Mouse (Mus musculus): ENCODE measurements around the gene Nabp2.
A peak's percentile ranks its signal among the peaks of the same experiment; 100 is the strongest.

The Nabp2 gene

GRCm38 (mm10) chr10:128388941-128389340 lies 22.4 kb downstream of the Nabp2 start:
- no peak for DNase-seq (ENCODE audit: low read depth, low spot score)

DNA sequence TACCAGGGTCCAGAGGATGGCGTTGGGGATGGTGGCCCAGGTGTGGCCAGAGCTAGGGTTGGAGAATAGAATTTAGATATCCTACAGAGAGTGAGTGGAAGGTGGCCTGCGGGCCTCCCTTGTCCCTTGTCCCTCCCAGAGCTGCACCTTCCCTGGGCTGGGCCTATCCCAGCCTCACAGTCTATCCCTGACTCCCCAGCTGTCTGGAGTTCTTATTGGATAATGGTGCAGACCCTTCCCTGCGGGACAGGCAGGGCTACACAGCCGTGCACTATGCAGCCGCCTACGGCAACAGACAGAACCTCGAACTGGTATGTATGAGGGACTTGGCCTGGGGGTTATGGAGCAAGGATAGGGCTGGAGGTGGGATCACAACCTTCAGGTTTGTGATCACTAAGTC lies 25.4 kb downstream of the Nabp2 start:
- DNase-seq (ENCODE audit: low read depth, low spot score): no peak

GRCm38 (mm10) chr10:128382482-128382881 lies 28.8 kb downstream of the Nabp2 start:
- no peak for DNase-seq (ENCODE audit: low read depth, low spot score)

DNA sequence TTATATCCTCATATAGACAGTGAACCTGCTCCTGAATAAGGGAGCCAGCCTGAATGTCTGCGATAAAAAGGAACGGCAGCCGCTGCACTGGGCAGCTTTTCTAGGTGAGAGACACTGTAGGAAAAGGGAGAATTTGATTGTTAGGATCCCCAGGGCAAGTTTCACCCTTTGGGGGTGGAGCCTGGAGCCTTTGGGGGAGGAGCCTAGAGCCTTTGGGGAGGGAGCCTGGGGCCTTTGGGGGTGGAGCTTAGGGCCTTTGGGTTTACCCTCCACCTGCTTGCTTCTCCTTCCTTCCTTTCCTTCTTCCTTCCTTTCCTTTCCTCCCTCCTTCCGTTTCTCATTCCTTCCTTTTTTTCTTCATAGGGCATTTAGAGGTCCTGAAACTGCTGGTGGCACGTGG lies 30.7 kb downstream of the Nabp2 start:
- DNase-seq (ENCODE audit: low read depth, low spot score): no peak

DNA sequence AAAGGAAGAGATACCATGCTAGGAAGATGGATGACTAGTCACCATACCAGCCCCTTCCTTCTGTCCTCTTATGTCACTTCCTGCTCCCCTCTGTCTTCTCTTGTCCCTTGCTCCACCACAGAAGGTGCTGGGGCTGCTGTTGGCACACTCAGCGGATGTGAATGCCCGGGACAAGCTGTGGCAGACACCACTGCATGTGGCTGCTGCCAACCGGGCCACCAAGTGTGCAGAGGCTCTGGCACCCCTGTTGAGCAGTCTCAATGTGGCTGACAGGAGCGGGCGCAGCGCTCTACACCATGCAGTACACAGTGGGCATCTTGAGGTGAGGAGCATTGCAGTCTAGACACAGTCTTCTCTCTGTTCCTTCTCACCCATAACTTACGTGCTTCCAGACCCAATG lies 32.0 kb downstream of the Nabp2 start:
- DNase-seq (ENCODE audit: low read depth, low spot score): no peak

GRCm38 (mm10) chr10:128378462-128378861 lies 32.8 kb downstream of the Nabp2 start:
- DNase-seq (ENCODE audit: low read depth, low spot score): no peak

- DNase-seq (ENCODE audit: low read depth, low spot score): no peak
Observed at GRCm38 (mm10) chr10:128377940-128378448, 33.3 kb downstream of the Nabp2 start.

GRCm38 (mm10) chr10:128377222-128377939 lies 33.9 kb downstream of the Nabp2 start:
- DNase-seq (ENCODE audit: low read depth, low spot score): no peak

- no peak for DNase-seq (ENCODE audit: low read depth, low spot score)
Observed at GRCm38 (mm10) chr10:128376455-128377211, 34.7 kb downstream of the Nabp2 start, which contains the start of gene Ankrd52. Gene Ankrd52 (plus strand): TSS chr10:128377115.

GRCm38 (mm10) chr10:128376099-128376454 lies 35.2 kb downstream of the Nabp2 start:
- DNase-seq (ENCODE audit: low read depth, low spot score): no peak

DNA sequence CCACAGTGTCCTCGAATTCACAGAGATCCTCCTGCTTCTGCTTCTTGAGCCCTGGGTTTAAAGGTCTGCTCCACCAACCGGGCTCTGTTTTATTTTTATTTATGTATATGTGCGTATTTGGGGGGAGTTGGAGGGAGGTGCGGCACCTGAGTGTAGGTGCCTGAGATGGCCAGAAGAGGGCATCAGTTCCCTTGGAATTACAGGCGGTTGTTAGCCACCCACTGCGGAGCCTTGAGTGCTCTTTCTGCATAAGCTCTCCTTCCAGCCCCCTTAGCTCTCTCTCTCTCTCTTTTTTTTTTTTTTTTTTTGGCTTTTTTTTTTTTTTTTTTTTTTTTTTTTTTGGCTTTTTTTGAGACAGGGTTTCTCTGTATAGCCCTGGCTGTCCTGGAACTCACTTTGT lies 36.9 kb downstream of the Nabp2 start:
- DNase-seq (ENCODE audit: low read depth, low spot score): no peak

GRCm38 (mm10) chr10:128372989-128373748 lies 38.1 kb downstream of the Nabp2 start:
- DNase-seq (ENCODE audit: low read depth, low spot score): no peak

GRCm38 (mm10) chr10:128372142-128372541 lies 39.1 kb downstream of the Nabp2 start:
- DNase-seq (ENCODE audit: low read depth, low spot score): no peak

GRCm38 (mm10) chr10:128370601-128371000 lies 40.7 kb downstream of the Nabp2 start:
- no peak for DNase-seq (ENCODE audit: low read depth, low spot score)

- no peak for DNase-seq (ENCODE audit: low read depth, low spot score)
Observed at GRCm38 (mm10) chr10:128370021-128370420, 41.3 kb downstream of the Nabp2 start.

DNA sequence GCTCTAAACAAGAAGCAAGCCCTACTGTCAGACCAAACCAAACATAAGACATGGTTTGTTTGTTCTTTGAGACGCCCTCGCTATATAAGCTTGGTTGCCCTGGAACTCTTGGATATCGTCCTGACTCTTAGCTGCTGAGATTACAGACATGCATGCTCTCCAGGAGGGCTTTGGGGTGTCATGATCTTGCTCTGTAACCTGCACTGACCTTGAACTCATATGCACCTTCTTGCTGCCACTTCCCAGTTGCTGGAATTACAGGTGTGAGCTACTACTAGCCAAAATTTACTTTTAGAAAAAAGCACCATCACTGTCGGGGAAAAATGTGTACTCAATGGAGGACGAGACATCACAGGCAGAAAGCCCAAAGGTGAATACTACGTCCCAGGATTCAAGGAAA lies 41.7 kb downstream of the Nabp2 start:
- no peak for DNase-seq (ENCODE audit: low read depth, low spot score)

DNA sequence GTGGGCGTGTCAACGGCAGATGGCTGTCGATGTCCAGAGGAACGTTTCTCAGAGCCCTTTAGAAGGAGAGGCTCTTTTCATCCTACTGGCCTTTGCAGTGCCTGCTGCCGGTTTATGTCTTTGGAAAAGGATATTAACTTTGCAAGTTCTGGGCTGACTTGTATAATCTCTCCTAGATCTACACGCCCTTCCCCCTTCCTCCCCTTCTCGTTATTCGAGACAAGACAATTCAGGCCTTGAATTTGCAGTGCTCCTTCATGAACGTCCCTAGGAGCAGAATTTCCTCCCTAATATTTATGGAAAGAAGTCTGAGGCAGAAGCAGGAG lies 42.1 kb downstream of the Nabp2 start:
- DNase-seq (ENCODE audit: low read depth, low spot score): no peak

DNA sequence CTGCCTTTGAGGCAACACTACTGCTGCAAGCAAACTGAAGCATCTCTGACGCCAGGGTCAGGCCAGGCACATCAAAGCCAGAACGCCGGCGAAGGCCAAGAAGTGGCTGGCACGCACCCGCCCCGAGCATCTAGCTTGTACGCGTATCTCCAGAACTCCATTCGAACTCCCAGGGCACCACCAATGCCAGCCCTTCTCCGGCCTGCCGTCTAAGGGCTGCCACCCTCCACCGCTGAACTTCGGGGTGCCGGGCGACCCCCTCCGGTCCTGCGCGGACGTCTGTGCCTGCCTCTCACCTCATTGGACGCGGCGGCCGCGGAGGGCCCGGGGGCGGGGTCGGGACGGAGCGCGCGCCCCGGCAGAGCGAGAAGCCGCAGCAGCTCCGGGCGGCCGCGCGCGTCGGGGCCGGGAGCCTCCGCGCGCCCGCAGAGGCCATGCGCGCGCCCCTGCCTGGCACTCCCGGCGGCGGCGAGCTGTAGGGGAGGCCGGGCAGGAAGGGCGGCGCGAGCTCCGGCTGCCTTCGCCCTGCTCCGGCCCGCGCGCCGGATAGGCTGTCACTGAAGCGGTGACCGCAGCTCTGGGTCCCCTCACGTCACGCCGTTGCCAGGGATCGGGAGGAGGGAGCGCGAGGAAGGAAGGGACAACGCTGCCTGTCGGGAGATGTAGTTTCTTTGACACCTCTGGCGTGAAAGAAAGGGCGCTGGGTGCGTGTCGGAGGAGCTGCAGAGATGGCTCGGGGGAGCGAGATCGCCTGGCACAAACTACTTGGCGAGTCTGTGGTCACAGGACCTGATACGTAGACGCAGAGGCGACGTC lies 42.7 kb downstream of the Nabp2 start, which contains the start of gene Coq10a:
Gene Coq10a, minus strand, starts transcription at position 596 of the 816 bp plus-strand sequence.
- peak; percentile 97 for DNase-seq (ENCODE audit: low read depth, low spot score)

DNA sequence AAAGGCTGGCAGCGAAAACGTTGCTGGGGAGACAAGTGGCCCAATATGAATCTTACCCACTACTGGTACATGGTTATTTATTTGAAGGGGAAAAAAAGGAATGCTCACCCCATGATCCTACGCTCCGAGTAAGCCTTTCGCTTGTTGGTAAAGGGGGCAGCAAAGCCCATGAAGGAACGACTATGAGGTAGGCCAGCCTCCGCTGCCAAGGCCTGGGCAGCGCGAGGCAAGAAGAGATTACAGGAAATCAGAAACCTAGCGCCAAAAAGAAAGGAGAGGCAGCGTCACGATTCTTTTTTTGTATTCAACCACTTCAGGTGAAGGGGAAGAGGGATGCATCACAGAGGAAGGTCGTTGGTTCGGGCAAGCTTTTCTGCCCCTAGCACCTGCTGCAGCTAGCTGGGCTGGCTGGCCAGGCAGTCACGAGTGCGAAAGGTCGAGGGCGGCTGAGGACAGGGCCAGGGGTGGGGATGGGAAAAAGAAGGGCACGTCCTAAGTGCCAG lies 43.3 kb downstream of the Nabp2 start:
- DNase-seq (ENCODE audit: low read depth, low spot score): no peak

- no peak for DNase-seq (ENCODE audit: low read depth, low spot score)
Observed at GRCm38 (mm10) chr10:128362568-128362967, 48.7 kb downstream of the Nabp2 start.

- DNase-seq (ENCODE audit: low read depth, low spot score): no peak
Observed at GRCm38 (mm10) chr10:128361836-128362235, 49.5 kb downstream of the Nabp2 start.
